Mouse (Mus musculus): Measurements from ENCODE around the gene Fam229a. TPM values are rescaled to one million over a fixed set of nuclear protein-coding genes. Genes with fewer than 3 reads are reported as not detected.
"Not testable (repeated sequence)": the region's sequence is repeated elsewhere in the genome, so short reads cannot be mapped to it uniquely, and the experiment has no call there.

The Fam229a gene
- 0.39 and 0.87 TPM in 2 replicates for polyA plus RNA-seq (2015; fragmentation: Nextera tagmentation; extraction: Ambion mirVana)

DNA sequence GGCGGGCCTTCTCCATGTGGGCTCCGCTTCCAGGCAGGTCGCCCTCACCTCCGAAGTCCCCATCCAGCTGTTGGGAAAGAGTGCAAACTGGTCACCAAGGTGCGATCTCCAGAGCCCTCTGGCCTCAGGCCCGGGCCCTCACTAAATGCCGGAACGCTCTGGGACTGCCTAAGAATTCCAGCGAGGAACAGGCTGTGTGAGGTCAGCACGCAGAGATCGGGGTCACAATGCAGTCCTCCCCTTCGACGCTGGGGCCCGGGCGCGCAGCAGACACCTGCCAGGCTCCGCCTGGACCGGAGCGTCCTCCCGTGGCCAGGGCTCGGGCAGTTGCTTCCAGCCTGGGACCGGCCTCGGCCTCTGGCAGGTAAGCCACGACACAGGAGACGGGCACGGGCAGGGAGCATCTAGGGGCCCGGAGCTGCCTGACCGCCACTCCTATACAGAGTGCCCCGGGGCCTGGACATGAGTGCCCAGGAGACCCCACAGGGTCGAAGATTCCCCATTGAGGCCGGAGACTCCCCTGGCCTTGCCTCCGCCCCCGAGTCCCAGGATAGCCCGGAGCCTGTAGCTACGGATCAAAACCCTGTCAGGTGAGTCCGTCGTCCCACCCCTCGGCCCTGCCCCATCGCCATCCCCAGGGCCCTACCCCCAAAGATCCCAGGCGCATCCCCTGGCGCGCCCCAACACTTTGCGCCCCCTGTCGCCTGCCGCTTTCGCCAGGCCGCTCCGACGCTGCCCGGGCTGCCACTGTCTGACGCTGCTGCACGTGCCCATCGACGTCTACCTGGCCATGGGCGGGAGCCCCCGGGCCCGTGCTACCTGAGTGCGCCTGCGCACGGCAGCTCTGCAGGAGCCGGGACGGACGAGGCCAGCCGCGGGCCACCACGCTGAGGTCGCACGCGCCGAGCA, at the start of gene Fam229a, which contains the start of gene Tssk3:
TSS of gene Fam229a (plus strand) at position 219 of the 909 bp plus-strand sequence.
TSS of gene Tssk3 (minus strand) at position 51 of the 909 bp plus-strand sequence.
- peak within 1 kb of the TSS; percentile 34 for H3K4me3 ChIP-seq
- H3K27me3 ChIP-seq = peaks cover 4% of the 10 kb centered on the region; the same call in 1 of the 2 replicates
- H3K4me1 ChIP-seq (replicated peaks) = peaks cover 21% of the 10 kb centered on the region
- WGBS = 3% methylated on average over 67 of the region's 70 CpGs
- no peaks in the 10 kb centered on the region for H3K9me3 ChIP-seq
- peak; percentile 38; the same call in 1 of the 2 replicates for ATAC-seq (ENCODE audit: low FRiP score, low read depth)
- H3K9ac ChIP-seq = peak within 1 kb of the TSS; percentile 25
- H3K27ac ChIP-seq (replicated peaks) = no peak within 1 kb of the TSS
- H3K36me3 ChIP-seq = peaks cover 27% of the 10 kb centered on the region
- H3K4me2 ChIP-seq = peak within 1 kb of the TSS; percentile 67

DNA sequence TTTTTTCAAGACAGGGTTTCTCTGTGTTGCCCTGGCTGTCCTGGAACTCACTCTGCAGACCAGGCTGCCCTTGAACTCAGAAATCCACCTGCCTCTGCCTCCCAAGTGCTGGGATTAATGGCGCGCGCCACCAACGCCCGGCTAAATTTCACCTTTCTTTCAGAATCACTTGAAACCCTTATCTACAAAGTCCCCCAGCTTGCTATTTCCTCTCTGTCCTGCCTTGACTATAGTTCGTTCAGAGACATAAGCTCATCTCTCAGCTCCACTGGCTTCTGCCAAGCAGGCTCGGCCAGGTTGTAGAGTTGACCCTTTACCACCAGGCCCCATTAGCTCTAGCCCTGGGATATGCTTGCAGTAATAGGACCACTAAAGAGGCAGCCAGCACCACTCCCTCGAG, 43.6 kb upstream of the Fam229a start:
- Histone ChIP-seq H3K4me1 (replicated peaks) (no peaks in the 10 kb centered on the region), H3K27ac (replicated peaks) (no peak overlapping the region), H3K27me3 (no peaks in the 10 kb centered on the region), H3K4me2 (no peak overlapping the region), H3K9ac (no peak overlapping the region), H3K36me3 (no peaks in the 10 kb centered on the region), H3K9me3 (no peaks in the 10 kb centered on the region), H3K4me3 (no peak overlapping the region)
- 87% methylated on average over 8 of the region's 8 CpGs for WGBS
- no peak for ATAC-seq (ENCODE audit: low FRiP score, low read depth)

DNA sequence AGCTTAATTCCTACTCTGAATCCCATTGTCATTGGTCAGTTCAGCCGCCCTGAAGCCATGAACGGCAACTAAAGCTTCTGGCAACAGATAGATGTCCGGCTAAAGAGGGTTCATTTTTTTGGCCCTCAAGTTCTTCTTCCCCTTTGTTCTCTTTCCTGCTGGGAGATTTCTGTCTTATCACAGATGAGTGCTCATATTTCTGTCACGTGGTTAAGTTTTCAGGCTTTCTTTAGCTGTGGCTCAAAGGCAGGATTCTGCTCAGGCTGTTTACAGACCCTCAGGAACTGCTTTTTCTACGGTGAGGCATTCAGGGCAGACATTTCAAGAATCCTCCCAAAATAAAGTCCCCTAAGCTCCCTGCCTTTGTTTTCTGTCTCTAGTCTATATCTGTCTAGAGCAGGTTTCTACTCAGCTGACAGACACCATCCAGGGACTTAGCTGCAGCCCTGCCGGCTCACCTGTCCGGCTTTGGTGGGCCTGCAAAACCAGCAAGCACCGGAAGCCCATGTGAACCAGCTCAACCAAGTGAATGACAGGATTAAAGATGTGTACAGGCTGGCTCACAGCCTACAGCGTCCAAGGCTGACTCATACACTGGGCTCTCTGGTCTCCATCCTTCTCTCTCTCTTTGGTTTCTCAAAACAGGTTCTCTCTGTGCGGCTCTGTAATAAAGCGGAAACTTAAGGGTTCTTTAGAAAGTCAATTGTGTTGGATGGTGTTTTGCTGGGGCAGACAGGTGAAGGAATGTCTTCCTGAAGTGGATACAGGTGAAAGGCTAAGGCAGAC, 43.0 kb upstream of the Fam229a start:
- ATAC-seq (ENCODE audit: low FRiP score, low read depth) = no peak
- no peaks in the 10 kb centered on the region for H3K4me1 ChIP-seq (replicated peaks)
- no peaks in the 10 kb centered on the region for H3K27me3 ChIP-seq
- H3K36me3 ChIP-seq = no peaks in the 10 kb centered on the region
- H3K9ac ChIP-seq = no peak overlapping the region
- H3K4me2 ChIP-seq = no peak overlapping the region
- no peaks in the 10 kb centered on the region for H3K9me3 ChIP-seq
- WGBS = 86% methylated on average over 11 of the region's 11 CpGs
- no peak overlapping the region for H3K27ac ChIP-seq (replicated peaks)
- no peak overlapping the region for H3K4me3 ChIP-seq

DNA sequence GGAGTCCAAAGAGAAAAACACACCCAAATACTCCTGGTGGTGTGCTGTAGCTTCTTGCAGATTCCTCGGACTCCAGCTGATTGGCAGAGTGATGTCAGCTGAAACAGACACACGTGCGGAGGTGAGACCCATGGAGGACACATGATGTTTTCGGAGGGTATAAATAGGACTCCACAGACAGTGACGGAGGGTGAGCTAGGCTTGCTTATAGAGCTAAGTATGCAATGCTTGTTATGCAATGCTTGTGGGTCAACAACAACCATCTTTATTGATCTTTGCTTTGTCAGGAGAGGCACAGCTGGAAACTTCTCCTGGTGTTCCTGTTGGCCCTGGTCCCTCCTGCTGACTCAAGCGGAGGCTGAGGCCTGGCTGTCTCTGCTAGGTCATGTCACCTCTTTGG, 42.3 kb upstream of the Fam229a start:
- WGBS = 90% methylated on average over 6 of the region's 6 CpGs
- Histone ChIP-seq H3K4me2 (no peak overlapping the region), H3K4me1 (replicated peaks) (no peaks in the 10 kb centered on the region), H3K9ac (no peak overlapping the region), H3K4me3 (no peak overlapping the region), H3K27ac (replicated peaks) (no peak overlapping the region), H3K36me3 (no peaks in the 10 kb centered on the region), H3K9me3 (no peaks in the 10 kb centered on the region), H3K27me3 (no peaks in the 10 kb centered on the region)
- no peak for ATAC-seq (ENCODE audit: low FRiP score, low read depth)

DNA sequence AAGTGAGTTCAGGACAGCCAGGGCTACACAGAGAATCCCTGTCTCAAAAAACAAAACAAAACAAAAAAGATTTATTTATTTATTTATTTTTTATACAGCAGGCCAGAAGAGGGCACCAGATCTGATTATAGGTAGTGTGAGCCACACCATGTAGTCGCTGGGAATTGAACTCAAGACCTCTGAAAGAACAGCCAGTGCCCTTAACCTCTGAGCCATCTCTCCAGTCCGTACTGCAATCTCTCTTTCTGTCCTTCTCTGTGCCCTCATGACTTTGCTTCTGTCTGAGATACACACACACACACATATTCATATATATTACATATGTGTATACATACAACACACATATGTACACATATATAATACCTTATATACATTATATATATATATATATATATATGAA, 40.1 kb upstream of the Fam229a start:
- 78% methylated on average over 2 of the region's 2 CpGs for WGBS
- ATAC-seq (ENCODE audit: low FRiP score, low read depth) = no peak
- Histone ChIP-seq H3K27ac (replicated peaks) (no peak overlapping the region), H3K4me2 (no peak overlapping the region), H3K9me3 (no peaks in the 10 kb centered on the region), H3K4me3 (no peak overlapping the region), H3K27me3 (no peaks in the 10 kb centered on the region), H3K4me1 (replicated peaks) (peaks cover 3% of the 10 kb centered on the region; the same call in 1 of the 2 replicates), H3K9ac (no peak overlapping the region), H3K36me3 (no peaks in the 10 kb centered on the region)

GRCm38 (mm10) chr4:129451471-129452169, 39.4 kb upstream of the Fam229a start:
- no peaks in the 10 kb centered on the region for H3K36me3 ChIP-seq

DNA sequence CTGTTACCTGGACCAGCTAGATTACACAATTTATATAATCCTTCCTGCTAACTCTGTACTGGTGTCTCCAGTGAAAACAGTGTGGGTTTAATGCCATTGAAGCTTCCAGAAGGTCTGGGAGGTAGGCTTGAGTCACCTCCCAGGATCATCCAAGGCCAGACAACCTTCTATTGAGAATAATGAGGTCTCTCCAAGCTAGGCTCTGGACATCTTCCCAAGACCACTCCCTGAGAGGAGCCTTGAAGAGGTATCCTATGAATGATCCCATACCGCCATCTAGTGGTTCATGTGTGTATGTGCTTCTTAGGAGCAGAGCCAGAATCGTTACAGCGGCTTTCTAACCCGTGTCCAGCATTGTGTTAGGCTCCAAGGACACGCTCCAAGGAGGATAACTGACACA, 35.7 kb upstream of the Fam229a start:
- H3K36me3 ChIP-seq = no peaks in the 10 kb centered on the region
- H3K9me3 ChIP-seq = no peaks in the 10 kb centered on the region
- no peak overlapping the region for H3K4me2 ChIP-seq
- H3K9ac ChIP-seq = no peak overlapping the region
- peaks cover 3% of the 10 kb centered on the region; the same call in 1 of the 2 replicates for H3K4me1 ChIP-seq (replicated peaks)
- peak; percentile 81; the same call in 1 of the 2 replicates for ATAC-seq (ENCODE audit: low FRiP score, low read depth)
- H3K4me3 ChIP-seq = no peak overlapping the region
- H3K27ac ChIP-seq (replicated peaks) = no peak overlapping the region
- WGBS = under 1% methylated on average over 5 of the region's 5 CpGs
- H3K27me3 ChIP-seq = no peaks in the 10 kb centered on the region

More at GRCm38 (mm10) chr4:129451471-129452169, 39.4 kb upstream of the Fam229a start:
- 89% methylated on average over 15 of the region's 15 CpGs for WGBS
- no peak overlapping the region for H3K27ac ChIP-seq (replicated peaks)
- H3K4me3 ChIP-seq = no peak overlapping the region
- H3K9me3 ChIP-seq = no peaks in the 10 kb centered on the region
- H3K27me3 ChIP-seq = no peaks in the 10 kb centered on the region
- no peak for ATAC-seq (ENCODE audit: low FRiP score, low read depth)
- no peak overlapping the region for H3K9ac ChIP-seq
- H3K4me2 ChIP-seq = no peak overlapping the region
- peaks cover 3% of the 10 kb centered on the region; the same call in 1 of the 2 replicates for H3K4me1 ChIP-seq (replicated peaks)

- no peak overlapping the region for H3K4me3 ChIP-seq
- ATAC-seq (ENCODE audit: low FRiP score, low read depth) = no peak
- no peak overlapping the region for H3K9ac ChIP-seq
- peaks cover 6% of the 10 kb centered on the region; the same call in 1 of the 2 replicates for H3K4me1 ChIP-seq (replicated peaks)
- no peak overlapping the region for H3K4me2 ChIP-seq
- no peaks in the 10 kb centered on the region for H3K9me3 ChIP-seq
- 61% methylated on average over 5 of the region's 5 CpGs for WGBS
- H3K27me3 ChIP-seq = no peaks in the 10 kb centered on the region
- H3K36me3 ChIP-seq = no peaks in the 10 kb centered on the region
- no peak overlapping the region for H3K27ac ChIP-seq (replicated peaks)
Observed at GRCm38 (mm10) chr4:129456126-129456525, 34.9 kb upstream of the Fam229a start.

GRCm38 (mm10) chr4:129457311-129457710, 33.7 kb upstream of the Fam229a start:
- not testable (repeated sequence) for H3K27ac ChIP-seq (replicated peaks); H3K9me3 ChIP-seq; ATAC-seq (ENCODE audit: low FRiP score, low read depth); H3K4me2 ChIP-seq; H3K27me3 ChIP-seq; H3K4me3 ChIP-seq; H3K4me1 ChIP-seq (replicated peaks); H3K36me3 ChIP-seq; H3K9ac ChIP-seq
- WGBS = 80% methylated on average over 2 of the region's 2 CpGs

DNA sequence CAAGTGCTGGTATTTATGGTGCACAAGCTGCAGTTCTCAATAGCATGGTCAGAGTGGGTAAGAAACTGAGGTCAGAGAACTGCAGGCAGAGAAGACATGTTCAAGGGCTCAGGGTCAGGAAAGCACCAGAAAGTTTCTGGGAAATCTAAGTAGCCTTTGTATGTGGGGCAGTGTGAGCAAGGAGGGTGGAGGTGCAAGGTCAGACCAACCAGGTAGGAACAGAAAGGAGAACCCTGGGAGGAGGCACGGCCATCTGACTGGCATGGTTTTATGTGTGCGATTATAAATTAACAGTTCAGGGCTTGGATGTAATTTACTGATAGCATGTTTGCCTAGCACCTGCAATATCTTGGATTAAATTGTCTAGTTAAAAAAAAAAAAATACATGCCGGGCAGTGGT, 31.3 kb upstream of the Fam229a start:
- Histone ChIP-seq H3K27me3 (no peaks in the 10 kb centered on the region), H3K9me3 (no peaks in the 10 kb centered on the region), H3K27ac (replicated peaks) (no peak overlapping the region), H3K4me2 (no peak overlapping the region), H3K9ac (no peak overlapping the region), H3K4me1 (replicated peaks) (peaks cover 20% of the 10 kb centered on the region), H3K4me3 (no peak overlapping the region), H3K36me3 (peaks cover 3% of the 10 kb centered on the region; the same call in 1 of the 2 replicates)
- 93% methylated on average over 3 of the region's 3 CpGs for WGBS
- no peak for ATAC-seq (ENCODE audit: low FRiP score, low read depth)

DNA sequence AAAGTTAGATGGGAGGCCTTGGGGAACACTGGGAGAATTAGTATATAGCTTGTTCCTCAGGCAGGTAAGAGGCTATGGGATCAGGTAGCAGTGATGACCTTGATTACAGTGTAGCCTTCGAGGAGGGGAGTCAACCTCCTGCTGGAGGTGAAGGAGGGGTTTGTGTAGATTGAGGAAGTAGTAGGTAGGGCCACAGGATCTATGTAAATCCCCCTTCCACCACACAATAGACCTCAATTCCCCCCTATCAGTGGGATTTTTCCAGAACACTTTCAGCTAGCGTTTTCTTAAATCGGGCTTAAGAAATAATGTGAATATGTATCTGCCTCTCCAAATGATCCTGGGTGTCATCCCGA, 30.2 kb upstream of the Fam229a start:
- Histone ChIP-seq H3K27me3 (no peaks in the 10 kb centered on the region), H3K4me1 (replicated peaks) (peaks cover 17% of the 10 kb centered on the region), H3K36me3 (peaks cover 13% of the 10 kb centered on the region), H3K4me3 (peak overlapping the region; percentile 90), H3K4me2 (peak overlapping the region; percentile 57), H3K27ac (replicated peaks) (peak overlapping the region; percentile 85), H3K9me3 (no peaks in the 10 kb centered on the region), H3K9ac (peak overlapping the region; percentile 46)
- WGBS = 0% methylated on average over 4 of the region's 4 CpGs
- ATAC-seq (ENCODE audit: low FRiP score, low read depth) = 0 out of 2 replicates have a peak, but pooled peaks have one; percentile 6

All from hindbrain, embryonic 15.5 days (tissue).